Mouse (Mus musculus) MEL (cell line): Measurements from ENCODE around the gene Bex6. TPM values are rescaled to one million over a fixed set of nuclear protein-coding genes. Genes with fewer than 3 reads are reported as not detected.

Experiments used
- DNase-seq: peaks from one replicate; pipeline ENCODE4 v3.0.0; 2011; ENCODE audit warnings: low read depth, low spot score
- H3K27ac ChIP-seq: 2 replicates; pipeline ENCODE4 v1.5.1; 2012; ENCODE audit warnings: low read depth, mild to moderate bottlenecking, control low read depth, low read length, moderate library complexity; ENCODE audit not compliant: control insufficient read depth
- H3K27me3 ChIP-seq, 2 experiments: fragments of 150-350 bp in 1 of 2; sonication (generic) in 1 of 2; 2 replicates each; pipeline ENCODE4 v1.6.1; 2012; ENCODE audit warnings: low read length in 2 of 2, mild to moderate bottlenecking in 2 of 2, improper control_type of control experiment in 1 of 2, moderate library complexity in 1 of 2; ENCODE audit not compliant: insufficient read depth in 2 of 2, control insufficient read depth in 1 of 2
- H3K36me3 ChIP-seq, 2 experiments: 2 replicates each; pipeline ENCODE4 v1.6.1; 2012 to 2014; ENCODE audit warnings: low read length in 2 of 2, improper control_type of control experiment in 1 of 2, inconsistent platforms in 1 of 2, mild to moderate bottlenecking in 1 of 2; ENCODE audit not compliant: insufficient read depth in 2 of 2, control insufficient read depth in 1 of 2
- H3K4me1 ChIP-seq, 2 experiments: fragments of 150-350 bp in 1 of 2; sonication (generic) in 1 of 2; 2 replicates each; pipeline ENCODE4 v1.6.1; 2012; ENCODE audit warnings: low read length in 2 of 2, improper control_type of control experiment in 1 of 2, mild to moderate bottlenecking in 1 of 2; ENCODE audit not compliant: insufficient read depth in 2 of 2, control insufficient read depth in 1 of 2
- H3K4me3 ChIP-seq, 2 experiments: fragments of 150-350 bp in 1 of 2; sonication (generic) in 1 of 2; 2 replicates each; pipeline ENCODE4 v1.5.1; 2012; ENCODE audit warnings: low read depth in 2 of 2, low read length in 2 of 2, mild to moderate bottlenecking in 2 of 2, moderate library complexity in 2 of 2, control low read depth in 1 of 2, improper control_type of control experiment in 1 of 2; ENCODE audit not compliant: control insufficient read depth in 1 of 2, insufficient read depth in 1 of 2
- H3K79me2 ChIP-seq: 2 replicates; pipeline ENCODE4 v1.6.1; 2012; ENCODE audit warnings: mild to moderate bottlenecking, low read length, moderate library complexity; ENCODE audit not compliant: control insufficient read depth, poor library complexity, insufficient read depth
- H3K9ac ChIP-seq: 2 replicates; pipeline ENCODE4 v1.6.1; 2012; ENCODE audit warnings: low read depth, mild to moderate bottlenecking, control low read depth, low read length, moderate library complexity; ENCODE audit not compliant: control insufficient read depth, poor library complexity, severe bottlenecking
- H3K9me3 ChIP-seq: fragments of 150-350 bp; sonication (generic); replicated peaks from 2 replicates; pipeline ENCODE4 v1.6.1; 2012; ENCODE audit warnings: mild to moderate bottlenecking, low read length, improper control_type of control experiment, moderate library complexity; ENCODE audit not compliant: insufficient read depth
- BHLHE40 ChIP-seq: IDR thresholded peaks from 2 replicates; pipeline ENCODE4 v1.6.1; 2012; ENCODE audit warnings: low read depth, mild to moderate bottlenecking, inconsistent platforms, low read length, improper control_type of control experiment, borderline replicate concordance
- CHD1 ChIP-seq: IDR thresholded peaks from 2 replicates; pipeline ENCODE4 v1.6.1; 2012; ENCODE audit warnings: low read depth, mild to moderate bottlenecking, inconsistent platforms, low read length, improper control_type of control experiment
- CHD2 ChIP-seq: IDR thresholded peaks from 2 replicates; pipeline ENCODE4 v1.6.1; 2011; ENCODE audit warnings: low read length, improper control_type of control experiment
- CTCF ChIP-seq, 3 experiments: IDR thresholded peaks in 2 of 3; conservative IDR thresholded peaks in 1 of 3; 2 replicates each; pipeline ENCODE4 v1.5.1; 2011 to 2012; ENCODE audit warnings: low read length in 3 of 3, low read depth in 2 of 3, mild to moderate bottlenecking in 2 of 3, improper control_type of control experiment in 1 of 3, inconsistent platforms in 1 of 3, mixed read lengths in 1 of 3, moderate library complexity in 1 of 3; ENCODE audit not compliant: control insufficient read depth in 1 of 3, insufficient read depth in 1 of 3, poor library complexity in 1 of 3, severe bottlenecking in 1 of 3
- E2F4 ChIP-seq: IDR thresholded peaks from 2 replicates; pipeline ENCODE4 v1.6.1; 2011; ENCODE audit warnings: low read depth, low read length, improper control_type of control experiment, borderline replicate concordance
- ETS1 ChIP-seq: IDR thresholded peaks from 2 replicates; pipeline ENCODE4 v1.6.1; 2012; ENCODE audit warnings: low read depth, mild to moderate bottlenecking, inconsistent platforms, low read length, improper control_type of control experiment, moderate library complexity
- GABPA ChIP-seq: IDR thresholded peaks from 2 replicates; pipeline ENCODE4 v1.6.1; 2012; ENCODE audit warnings: low read depth, mild to moderate bottlenecking, inconsistent platforms, low read length, improper control_type of control experiment, moderate library complexity
- GATA1 ChIP-seq: IDR thresholded peaks from 2 replicates; pipeline ENCODE4 v1.6.1; 2011; ENCODE audit warnings: low read depth, low read length, improper control_type of control experiment
- HCFC1 ChIP-seq: IDR thresholded peaks from 2 replicates; pipeline ENCODE4 v1.6.1; 2012; ENCODE audit warnings: low read depth, mild to moderate bottlenecking, inconsistent platforms, low read length, improper control_type of control experiment, moderate library complexity
- JUND ChIP-seq: IDR thresholded peaks from 2 replicates; pipeline ENCODE4 v1.6.1; 2011; ENCODE audit warnings: low read depth, mild to moderate bottlenecking, improper control_type of control experiment, low read length
- KAT2A ChIP-seq: conservative IDR thresholded peaks from 2 replicates; pipeline ENCODE4 v1.6.1; 2012; ENCODE audit warnings: low read depth, low read length, improper control_type of control experiment, inconsistent platforms
- MAFK ChIP-seq: IDR thresholded peaks from 2 replicates; pipeline ENCODE4 v1.6.1; 2011; ENCODE audit warnings: low read depth, mild to moderate bottlenecking, low read length, improper control_type of control experiment, borderline replicate concordance
- MAX ChIP-seq: IDR thresholded peaks from 2 replicates; pipeline ENCODE4 v1.6.1; 2011; ENCODE audit warnings: low read length, improper control_type of control experiment
- MAZ ChIP-seq: IDR thresholded peaks from 2 replicates; pipeline ENCODE4 v1.6.1; 2012; ENCODE audit warnings: low read depth, mild to moderate bottlenecking, inconsistent platforms, low read length, improper control_type of control experiment
- MEF2A ChIP-seq: IDR thresholded peaks from 2 replicates; pipeline ENCODE4 v1.6.1; 2014; ENCODE audit warnings: low read depth, mild to moderate bottlenecking, inconsistent platforms, low read length, improper control_type of control experiment; ENCODE audit not compliant: poor library complexity, insufficient replicate concordance, severe bottlenecking; ENCODE audit errors: extremely low read depth
- MXI1 ChIP-seq: IDR thresholded peaks from 2 replicates; pipeline ENCODE4 v1.6.1; 2011; ENCODE audit warnings: mild to moderate bottlenecking, low read depth, low read length, improper control_type of control experiment
- MYC ChIP-seq: IDR thresholded peaks from 2 replicates; pipeline ENCODE4 v1.6.1; 2011; ENCODE audit warnings: low read depth, mild to moderate bottlenecking, low read length, improper control_type of control experiment, moderate library complexity
- POLR2A ChIP-seq, 2 experiments: IDR thresholded peaks; 2 replicates each; pipeline ENCODE4 v1.6.1; 2011 to 2012; ENCODE audit warnings: low read length in 2 of 2, mild to moderate bottlenecking in 2 of 2, control low read depth in 1 of 2, improper control_type of control experiment in 1 of 2, low read depth in 1 of 2, moderate library complexity in 1 of 2; ENCODE audit not compliant: control insufficient read depth in 1 of 2, insufficient read depth in 1 of 2, poor library complexity in 1 of 2
- POLR2AphosphoS2 ChIP-seq: IDR thresholded peaks from 2 replicates; pipeline ENCODE4 v1.6.1; 2011; ENCODE audit warnings: low read length, improper control_type of control experiment
- RAD21 ChIP-seq: IDR thresholded peaks from 2 replicates; pipeline ENCODE4 v1.6.1; 2011; ENCODE audit warnings: mild to moderate bottlenecking, low read depth, low read length, improper control_type of control experiment
- RCOR1 ChIP-seq: IDR thresholded peaks from 2 replicates; pipeline ENCODE4 v1.6.1; 2012; ENCODE audit warnings: low read depth, mild to moderate bottlenecking, inconsistent platforms, low read length, improper control_type of control experiment
- SIN3A ChIP-seq: IDR thresholded peaks from 2 replicates; pipeline ENCODE4 v1.6.1; 2012; ENCODE audit warnings: low read length, improper control_type of control experiment, inconsistent platforms
- SMC3 ChIP-seq: IDR thresholded peaks from 2 replicates; pipeline ENCODE4 v1.6.1; 2011; ENCODE audit warnings: low read depth, low read length, improper control_type of control experiment
- TAL1 ChIP-seq: IDR thresholded peaks from 2 replicates; pipeline ENCODE4 v1.6.1; 2012; ENCODE audit warnings: mild to moderate bottlenecking, inconsistent platforms, low read length, moderate library complexity, mixed read lengths
- TBP ChIP-seq: IDR thresholded peaks from 2 replicates; pipeline ENCODE4 v1.8.0; 2011; ENCODE audit warnings: low read depth, low read length, improper control_type of control experiment
- TCF12 ChIP-seq: IDR thresholded peaks from 2 replicates; pipeline ENCODE4 v1.6.1; 2014; ENCODE audit warnings: low read depth, mild to moderate bottlenecking, inconsistent platforms, low read length, improper control_type of control experiment, moderate library complexity
- USF1 ChIP-seq: IDR thresholded peaks from 2 replicates; pipeline ENCODE4 v1.6.1; 2014; ENCODE audit warnings: low read depth, mild to moderate bottlenecking, inconsistent platforms, low read length, improper control_type of control experiment, moderate library complexity
- ZC3H11A ChIP-seq: IDR thresholded peaks from 2 replicates; pipeline ENCODE4 v1.6.1; 2012; ENCODE audit warnings: low read depth, mild to moderate bottlenecking, inconsistent platforms, low read length, improper control_type of control experiment
- ZMIZ1 ChIP-seq: IDR thresholded peaks from 2 replicates; pipeline ENCODE4 v1.6.1; 2012; ENCODE audit warnings: low read depth, mild to moderate bottlenecking, inconsistent platforms, low read length, improper control_type of control experiment, moderate library complexity
- ZNF384 ChIP-seq: IDR thresholded peaks from 2 replicates; pipeline ENCODE4 v1.6.1; 2012; ENCODE audit warnings: low read depth, mild to moderate bottlenecking, inconsistent platforms, low read length, improper control_type of control experiment
- polyA plus RNA-seq, 2 experiments: library from polyadenylated mRNA; stranded (reverse) in 1 of 2; unstranded in 1 of 2; fragments of >175 nt in 1 of 2; fragments of >200 nt in 1 of 2; gene quantifications; 2 replicates each; pipeline versions ENCODE4 v1.2.1 to v1.2.4; 2012; ENCODE audit warnings: low replicate concordance in 2 of 2, low read depth in 1 of 2; ENCODE audit not compliant: insufficient read length in 2 of 2, insufficient read depth in 1 of 2, missing spikeins in 1 of 2
- total RNA-seq: library from RNA; depleted of rRNA; stranded (reverse); fragments of 300-350 nt; gene quantifications from 2 replicates; pipeline ENCODE4 v1.2.3, GENCODE M21; 2012

Gene Bex6
- total and polyA plus RNA-seq, 3 experiments = not detected

- Histone ChIP-seq H3K9me3 (no peaks in the 10 kb centered on the region), H3K27me3 (no peaks in the 10 kb centered on the region), H3K79me2 (no peaks in the 10 kb centered on the region), H3K4me3 (no peak overlapping the region), H3K36me3 (peaks cover 0 to 14% of the 10 kb centered on the region in 2 experiments; a peak in 2 of 4 replicates), H3K4me1 (peaks cover 7 to 20% of the 10 kb centered on the region in 2 experiments), H3K27ac (no peak overlapping the region), H3K9ac (no peak overlapping the region)
- no peak for TF ChIP-seq KAT2A
- TF ChIP-seq MAFK = no peak
- TF ChIP-seq JUND = no peak
- no peak for TF ChIP-seq TBP
- TF ChIP-seq GATA1 = no peak
- TF ChIP-seq ZNF384 = no peak
- TF ChIP-seq USF1 = no peak
- TF ChIP-seq ZMIZ1 = no peak
- TF ChIP-seq CTCF (IDR thresholded peaks at IDR 0.05 in 2 of 3, conservative IDR thresholded peaks at IDR 0.05 in 1 of 3; ENCODE audit: control insufficient read depth in 1 of 3, insufficient read depth in 1 of 3, low read depth in 2 of 3, low read length in 3 of 3, poor library complexity in 1 of 3, severe bottlenecking in 1 of 3) = peak; percentile 30 to 55 (median 37); a peak in 5 of 6 replicates
- no peak for TF ChIP-seq CHD1
- no peak for TF ChIP-seq BHLHE40
- no peak for TF ChIP-seq TCF12
- no peak for TF ChIP-seq SMC3
- no peak for TF ChIP-seq E2F4
- no peak for TF ChIP-seq TAL1
- TF ChIP-seq ZC3H11A = 0 out of 2 replicates have a peak, but pooled peaks have one; percentile 0
- TF ChIP-seq MAX = no peak
- TF ChIP-seq SIN3A = no peak
- no peak for TF ChIP-seq POLR2AphosphoS2
- peak; percentile 2; the same call in 1 of the 2 replicates for TF ChIP-seq RAD21
- no peak for TF ChIP-seq MEF2A
- peak; percentile 39 for DNase-seq
These were observed 4.6 kb upstream of the Bex6 start for GRCm38 (mm10) chr16:32175029-32175428.

GRCm38 (mm10) chr16:32176896-32177686 is 2.5 kb upstream of the Bex6 start:
- Histone ChIP-seq H3K27me3 (no peaks in the 10 kb centered on the region), H3K36me3 (peaks cover 0 to 14% of the 10 kb centered on the region in 2 experiments; a peak in 2 of 4 replicates), H3K9me3 (no peaks in the 10 kb centered on the region), H3K79me2 (no peaks in the 10 kb centered on the region), H3K4me3 (peak overlapping the region; percentile 30 to 39; a peak in 3 of 4 replicates), H3K27ac (peak overlapping the region; percentile 84), H3K9ac (peak overlapping the region; percentile 64), H3K4me1 (peaks cover 7 to 14% of the 10 kb centered on the region in 2 experiments)
- peak; percentile 84 for DNase-seq
- TF ChIP-seq GABPA (no peak), MXI1 (no peak), RCOR1 (no peak), USF1 (no peak), POLR2AphosphoS2 (0 out of 2 replicates have a peak, but pooled peaks have one; percentile 39), ETS1 (peak; percentile 65; the same call in 1 of the 2 replicates), GATA1 (no peak), ZNF384 (peak; percentile 95), HCFC1 (peak; percentile 66), MAX (peak; percentile 37; the same call in 1 of the 2 replicates), TCF12 (peak; percentile 75), ZMIZ1 (0 out of 2 replicates have a peak, but pooled peaks have one; percentile 42), JUND (no peak), CHD2 (peak; percentile 67), TBP (peak; percentile 71), POLR2A (IDR thresholded peaks at IDR 0.05; ENCODE audit: control insufficient read depth in 1 of 2, insufficient read depth in 1 of 2, low read depth in 1 of 2, low read length in 2 of 2, poor library complexity in 1 of 2) (peak in 1 of 2 experiments; percentile 64; a peak in 2 of 4 replicates), SIN3A (peak; percentile 71), MAZ (no peak), MYC (no peak), TAL1 (no peak)
